Mouse (Mus musculus) neutrophil, adult 83 days (primary cell): ENCODE measurements around the gene Rpl10a. TPM values are rescaled to one million over a fixed set of nuclear protein-coding genes. Genes with fewer than 3 reads are reported as not detected.

ENCODE experiments used
- total RNA-seq, 2 experiments: library from RNA; stranded (reverse); gene quantifications; one replicate each; pipeline ENCODE4 v1.2.4; 2023

The Rpl10a gene
- total RNA-seq: 100 to 1,000 TPM; 587 to 664 TPM

DNA sequence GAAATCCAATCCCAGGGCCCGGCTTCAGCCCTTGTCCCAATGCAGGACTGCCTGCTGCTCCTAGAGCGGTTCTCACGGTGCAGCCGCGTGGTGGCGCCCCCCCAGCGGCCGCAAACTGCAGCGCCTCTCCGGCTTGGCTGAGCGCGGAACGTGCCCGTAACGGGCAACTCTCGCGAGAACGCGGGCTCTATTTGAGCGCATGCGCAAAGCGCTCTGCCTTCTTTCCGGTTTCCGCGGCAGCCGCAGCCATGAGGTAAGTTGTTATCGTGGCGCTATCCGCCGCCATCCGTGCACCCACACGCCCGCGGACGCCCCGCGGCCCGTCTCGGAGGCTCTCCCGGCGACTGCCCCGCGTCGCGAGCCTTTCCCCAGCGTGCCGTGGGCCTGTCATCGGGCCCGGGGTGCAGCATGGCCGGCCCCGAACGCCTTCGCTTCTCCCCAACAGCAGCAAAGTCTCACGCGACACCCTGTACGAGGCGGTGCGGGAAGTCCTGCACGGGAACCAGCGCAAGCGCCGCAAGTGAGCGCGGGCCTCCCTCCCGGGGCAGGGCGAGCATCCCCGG, at the start of gene Rpl10a:
Gene Rpl10a, plus strand, starts transcription at position 106 of the 563 bp plus-strand sequence.

DNA sequence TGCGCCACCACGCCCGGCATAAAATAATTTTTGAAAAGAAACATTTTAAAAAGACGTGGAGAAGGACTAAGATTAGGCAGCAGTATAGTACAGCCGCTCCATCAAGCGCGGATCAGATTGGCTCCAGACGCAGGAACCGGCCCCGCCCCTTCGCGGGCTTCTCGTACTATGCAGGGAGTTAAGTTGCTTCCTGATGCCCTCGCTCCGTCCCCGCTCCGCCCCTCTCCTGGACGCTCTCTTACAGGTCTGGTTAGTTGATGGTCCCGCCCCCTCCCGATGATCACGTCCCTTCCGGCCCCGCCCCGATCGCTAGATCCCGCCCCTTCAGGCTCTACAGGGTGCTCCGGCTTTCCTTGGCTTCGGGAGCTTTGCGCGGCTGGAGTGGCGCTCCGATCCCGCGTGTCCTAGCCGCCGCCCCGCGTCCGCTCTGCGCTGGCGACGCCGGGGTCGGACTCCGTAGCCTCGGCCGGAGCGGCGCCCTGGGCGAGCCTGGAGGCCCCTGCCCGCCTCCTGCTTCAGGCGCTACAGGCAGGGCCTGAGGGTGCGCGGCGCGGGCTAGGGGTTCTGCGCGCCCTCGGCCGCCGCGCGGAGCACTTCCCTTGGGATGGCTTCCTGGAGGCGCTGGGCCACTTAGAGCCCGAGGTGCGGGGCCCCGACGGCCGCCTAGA, 14.9 kb upstream of the Rpl10a start, which contains the start of gene Fance:
Gene Fance, plus strand, starts transcription at position 308 of the 668 bp plus-strand sequence.

DNA sequence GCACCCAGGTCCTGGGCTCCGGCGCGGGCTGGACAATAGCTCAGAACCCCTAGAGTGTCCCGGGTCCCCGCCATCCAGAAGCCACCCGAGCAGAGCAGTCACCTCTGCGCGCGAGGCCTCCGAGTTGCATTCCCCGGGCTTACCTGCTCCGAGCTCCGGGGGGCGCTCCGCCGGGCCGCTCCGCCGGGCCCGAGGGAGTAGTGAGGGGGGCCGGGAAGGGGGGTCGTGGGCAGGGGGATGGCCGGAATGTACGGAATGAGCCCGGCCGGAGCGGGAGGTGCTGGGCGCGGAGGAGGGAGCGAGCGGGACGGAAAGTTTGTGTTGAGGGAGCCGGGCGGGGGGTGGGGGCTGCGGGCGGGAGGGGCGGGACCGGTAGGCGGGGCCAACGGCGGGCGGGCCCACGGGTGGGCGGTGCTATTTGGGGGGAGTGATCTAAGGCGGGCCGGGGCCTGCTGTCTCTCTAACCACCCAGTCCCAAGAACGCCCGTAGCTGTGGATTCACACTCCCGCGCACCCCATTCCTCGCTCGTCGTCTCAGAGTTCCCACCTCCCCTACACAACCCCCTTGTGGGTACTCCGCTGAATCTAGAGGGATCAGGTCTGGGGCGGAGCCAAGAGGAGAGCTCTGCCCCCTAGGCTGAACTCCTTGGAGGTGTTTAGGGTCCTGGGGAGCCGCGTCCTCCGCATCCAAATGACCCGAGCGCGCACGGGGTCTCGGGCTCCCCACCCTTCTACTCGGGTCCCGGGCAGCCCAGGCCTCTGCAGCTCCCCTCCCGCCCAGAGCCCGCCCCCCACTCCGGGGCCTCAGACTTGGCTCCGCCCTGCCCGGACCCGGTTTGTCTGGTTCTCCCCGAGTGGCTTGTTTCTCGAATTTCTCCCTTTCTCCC, 22.4 kb downstream of the Rpl10a start, which contains the start of gene Tead3:
Gene Tead3, minus strand, starts transcription at position 352 of the 887 bp plus-strand sequence.

DNA sequence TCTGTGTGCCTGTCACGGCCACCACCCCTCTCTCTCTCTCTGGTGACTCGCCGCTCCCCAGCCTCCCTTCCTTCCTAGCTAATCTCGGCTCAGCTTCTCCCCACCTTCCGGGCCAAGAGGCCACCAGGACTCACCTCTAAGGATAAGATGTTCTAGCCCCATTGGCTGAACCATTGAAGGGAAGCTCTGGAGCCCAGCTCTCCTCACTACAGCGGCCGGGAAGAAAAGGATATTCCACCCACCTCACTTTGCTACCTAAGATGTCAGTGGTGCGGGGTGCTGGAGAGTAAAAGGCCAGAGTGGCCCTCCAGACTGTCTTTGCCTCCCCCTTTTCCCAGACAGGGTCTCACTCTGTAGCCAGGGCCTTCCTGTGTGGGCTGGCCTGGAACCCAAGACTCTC, 36.9 kb downstream of the Rpl10a start, which contains the start of gene Tulp1:
Gene Tulp1, minus strand, starts transcription at position 101 of the 400 bp plus-strand sequence.

Other genes with a start within 250 kb of the Rpl10a start
- gene Tcp11, start 247.8 kb upstream of the Rpl10a start, total RNA-seq: 1 to 10 TPM in 1 of 2 experiments, under 1 TPM in 1; 0.88 to 1.6 TPM
- not detected for gene Scube3, start 186.3 kb upstream of the Rpl10a start, total RNA-seq
- 10 to 100 TPM; 11.5 to 13.0 TPM for gene Zfp523, start 151.3 kb upstream of the Rpl10a start, total RNA-seq
- gene Def6, start 120.7 kb upstream of the Rpl10a start, total RNA-seq: 10 to 100 TPM; 70.3 to 83.2 TPM
- 10 to 100 TPM; 23.3 to 27.8 TPM for gene Ppard, start 95.8 kb upstream of the Rpl10a start, total RNA-seq
- gene Fance, start 15.0 kb upstream of the Rpl10a start, total RNA-seq: 10 to 100 TPM; 15.0 to 16.1 TPM
- gene Tead3, start 22.3 kb downstream of the Rpl10a start, total RNA-seq: 1 to 10 TPM in 1 of 2 experiments, under 1 TPM in 1; 0.88 to 1.4 TPM
- not detected for gene Tulp1, start 36.8 kb downstream of the Rpl10a start, total RNA-seq
- 10 to 100 TPM; 36.6 to 47.0 TPM for gene Fkbp5, start 189.1 kb downstream of the Rpl10a start, total RNA-seq
- gene Armc12, start 202.3 kb downstream of the Rpl10a start, total RNA-seq: 1 to 10 TPM; 1.1 to 1.8 TPM
- not detected for gene Clpsl2, start 220.9 kb downstream of the Rpl10a start, total RNA-seq
- gene Clps, start 232.3 kb downstream of the Rpl10a start, total RNA-seq: not detected
- not detected for gene Lhfpl5, start 247.2 kb downstream of the Rpl10a start, total RNA-seq